Mouse (Mus musculus) megakaryocyte, adult 5-6 weeks (primary cell): ENCODE measurements at regions not wholly inside any gene's neighbourhood (a gene's known extent, or its start where the extent isn't known, plus 50 kb on each side); places are given as distances from the start of the nearest gene placed in this dataset.

Experiments
- ATAC-seq: 2 replicates; pipeline ENCODE4 v1.8.0; 2016; ENCODE audit warnings: mild to moderate bottlenecking, inconsistent platforms; ENCODE audit not compliant: poor library complexity, severe bottlenecking

DNA sequence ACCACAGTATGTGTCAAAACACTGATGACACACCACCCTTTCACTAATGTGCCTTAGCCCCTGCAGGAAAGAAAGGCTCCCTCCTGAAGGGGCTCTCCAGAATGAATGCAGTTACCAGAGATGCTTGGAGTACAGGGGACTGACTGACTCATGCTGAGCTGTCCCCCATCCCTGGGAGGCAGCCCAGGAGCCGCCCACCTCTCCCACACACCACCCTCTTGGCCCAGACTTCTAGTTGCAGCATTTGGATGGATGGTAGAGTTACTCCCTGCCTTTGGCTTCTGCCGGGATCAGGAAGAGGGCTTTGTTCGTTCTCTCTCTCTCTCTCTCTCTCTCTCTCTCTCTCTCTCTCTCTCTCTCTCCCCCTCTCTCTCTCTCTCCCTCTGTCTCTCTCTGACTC, 53.4 kb upstream of the Jun start:
- ATAC-seq, result peak; percentile 19

DNA sequence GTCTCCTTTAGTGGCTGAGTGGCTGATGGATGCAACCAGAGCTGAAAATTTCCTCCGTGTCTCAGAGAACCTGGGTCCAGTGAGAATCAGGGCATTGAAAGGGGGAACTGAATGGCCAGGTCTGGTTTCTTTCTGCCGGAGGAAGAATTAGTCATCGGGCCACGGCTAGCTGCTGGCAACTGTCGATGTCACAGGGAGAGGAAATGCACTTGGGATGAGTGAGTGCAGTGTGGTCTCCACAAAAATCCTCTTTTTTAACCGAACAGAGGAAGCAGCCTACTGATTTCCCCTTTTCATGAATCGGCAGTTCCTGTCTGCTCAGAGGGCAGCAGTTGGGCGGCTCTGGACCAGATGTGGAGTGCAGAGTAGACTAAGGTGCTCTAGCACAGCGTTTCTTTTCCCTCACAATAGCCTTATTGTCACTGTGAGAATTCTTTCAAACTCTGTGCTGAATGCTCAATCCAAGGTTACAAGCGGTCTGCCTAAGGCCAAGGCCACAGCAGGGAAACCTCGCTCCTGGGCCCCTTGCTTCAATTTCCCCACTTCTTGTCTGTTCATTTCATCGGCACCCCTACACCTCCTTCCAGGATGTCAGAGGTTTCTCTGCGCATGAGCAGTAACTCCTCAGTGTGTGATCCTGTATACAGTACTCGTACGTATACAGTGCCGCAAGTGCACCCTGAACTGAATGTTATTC, 54.1 kb upstream of the Jun start:
- peak; percentile 91 for ATAC-seq

DNA sequence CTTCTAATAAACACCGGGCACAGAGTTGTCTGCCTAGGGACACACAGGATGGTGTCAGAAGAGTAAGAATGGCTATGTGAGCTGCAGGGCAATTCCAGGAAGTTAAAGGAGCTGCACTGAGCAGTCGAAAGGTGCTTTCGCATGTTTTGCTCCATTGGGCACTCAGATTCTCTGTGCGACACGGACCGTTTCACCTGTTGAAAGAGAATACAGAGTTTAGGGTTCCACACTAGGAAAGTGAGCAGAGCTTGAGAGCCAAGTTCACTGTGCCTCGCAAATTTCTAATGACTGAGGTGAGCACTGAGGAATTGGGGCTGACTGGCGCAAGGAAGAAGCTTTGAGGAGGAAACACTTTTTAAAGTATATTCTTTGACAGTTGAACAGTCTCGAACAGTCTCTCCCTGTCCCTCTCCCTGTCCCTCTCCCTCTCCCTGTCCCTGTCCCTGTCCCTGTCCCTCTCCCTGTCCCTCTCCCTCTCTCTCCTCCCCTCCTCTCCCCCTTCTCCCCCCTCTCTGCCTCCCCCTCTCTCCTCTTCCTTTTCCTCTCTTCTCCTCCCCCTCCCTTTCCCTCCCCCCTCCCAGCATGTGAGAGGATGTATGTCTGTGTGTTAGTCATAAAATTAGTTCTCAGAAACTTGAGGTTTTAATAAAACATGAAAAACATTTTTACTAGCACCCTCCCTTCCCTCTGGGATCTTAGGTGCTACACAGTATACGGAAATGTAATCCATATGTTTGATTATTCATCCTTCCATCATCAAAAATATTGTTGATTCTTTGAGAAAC, 55.1 kb upstream of the Jun start:
- peak; percentile 15; the same call in 1 of the 2 replicates for ATAC-seq

DNA sequence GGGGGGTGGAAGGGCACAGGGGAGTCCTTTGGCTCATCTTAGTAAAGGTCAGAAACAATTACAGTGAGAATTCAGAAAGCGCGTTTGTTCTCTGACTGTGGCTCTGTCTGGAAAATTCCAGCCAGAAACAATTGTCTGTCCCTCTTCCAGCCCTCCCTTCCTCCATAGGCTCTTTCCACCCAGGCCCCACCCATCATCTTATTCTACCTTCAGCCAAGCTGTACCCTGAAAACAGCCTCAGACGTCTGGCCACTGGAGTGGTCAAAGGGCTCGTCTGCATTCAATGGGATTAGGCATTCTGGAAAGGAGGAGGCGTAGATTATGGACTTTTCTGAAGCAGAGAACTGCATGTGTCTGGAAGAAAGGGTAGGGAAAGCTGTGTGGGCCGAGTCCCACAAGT, 56.8 kb upstream of the Jun start:
- ATAC-seq, result no peak

DNA sequence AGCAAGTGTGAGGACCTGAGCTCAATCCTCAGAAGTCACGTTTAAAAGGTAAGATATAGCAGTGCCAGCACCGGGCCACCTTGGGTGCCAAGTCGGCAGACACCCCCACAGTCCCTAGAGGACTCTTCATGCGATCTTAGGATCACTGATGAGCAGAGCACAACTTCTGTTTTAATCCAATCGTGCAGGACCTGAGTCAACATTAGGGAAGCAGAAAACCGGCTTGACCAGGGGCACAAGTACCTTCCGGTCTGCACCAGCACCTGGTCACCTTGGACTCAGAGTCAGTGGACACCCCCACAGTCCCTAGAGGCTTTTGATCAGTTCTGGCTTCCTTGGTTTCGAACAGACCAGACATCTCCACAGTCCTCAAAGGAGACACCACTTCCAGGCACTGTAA, 58.8 kb upstream of the Jun start:
- ATAC-seq, result no peak

DNA sequence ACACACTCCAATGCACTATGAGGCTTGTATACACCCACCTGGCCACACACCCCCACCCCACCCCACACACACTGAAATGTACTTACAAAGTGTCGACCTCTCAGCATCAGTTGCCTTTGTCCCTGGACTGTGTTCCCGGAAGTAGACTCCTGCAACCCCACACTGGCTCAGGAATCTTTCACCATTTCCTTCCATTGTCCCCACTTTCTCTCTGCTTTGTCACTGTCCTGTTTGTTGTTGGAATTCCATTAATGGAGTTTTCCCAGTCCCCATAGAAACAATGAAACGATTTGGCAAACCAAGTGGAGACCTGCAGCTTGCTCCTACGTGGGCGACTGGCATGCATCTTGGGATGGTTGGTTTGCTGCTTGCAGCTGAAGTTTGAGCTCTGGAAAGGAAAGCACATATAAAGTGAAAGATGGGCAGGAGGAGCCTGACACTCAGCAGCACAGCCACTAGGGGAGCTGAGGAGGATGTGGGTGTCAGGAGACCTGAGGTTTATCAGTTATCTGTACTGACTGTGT, 65.2 kb upstream of the Jun start:
- peak; percentile 79 for ATAC-seq

DNA sequence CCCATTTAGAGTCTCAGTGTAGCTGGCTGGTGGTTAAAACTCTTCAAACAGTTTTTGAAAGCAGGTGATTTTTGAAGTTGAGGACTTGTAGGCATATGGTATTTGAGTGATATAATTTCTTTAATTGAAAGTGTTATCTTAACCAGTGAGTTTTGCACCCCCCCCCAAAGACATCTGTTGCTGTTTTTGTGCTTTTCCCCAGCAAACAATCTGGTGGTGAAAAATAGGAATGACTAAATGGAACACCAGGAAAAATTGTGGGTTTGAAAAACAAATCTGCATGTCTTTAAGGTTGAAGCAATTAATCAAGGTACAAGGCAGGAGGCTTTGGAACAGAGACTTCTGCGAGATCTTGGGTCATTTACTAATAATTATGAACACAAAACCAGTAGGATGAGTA, 68.9 kb upstream of the Jun start:
- ATAC-seq, result no peak

DNA sequence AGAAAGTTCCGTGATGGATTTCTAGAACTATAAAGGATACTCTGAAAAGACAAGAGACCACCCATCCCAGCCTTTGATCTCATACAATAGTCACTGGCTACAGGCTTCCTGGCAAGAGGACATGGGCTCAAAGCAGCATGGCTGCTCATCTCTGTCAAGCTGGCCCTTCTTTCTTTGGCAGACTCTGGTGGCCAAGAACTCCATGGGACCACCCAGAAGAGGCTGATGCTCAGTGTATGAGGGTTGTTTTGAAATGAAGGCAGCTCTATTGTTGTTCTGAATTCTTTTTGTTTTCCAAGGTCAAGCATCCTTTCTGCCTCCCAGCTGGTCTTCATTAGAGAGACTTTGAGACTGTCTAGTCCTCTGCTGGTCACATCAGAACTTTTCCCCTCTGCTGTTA, 73.3 kb upstream of the Jun start:
- no peak for ATAC-seq

DNA sequence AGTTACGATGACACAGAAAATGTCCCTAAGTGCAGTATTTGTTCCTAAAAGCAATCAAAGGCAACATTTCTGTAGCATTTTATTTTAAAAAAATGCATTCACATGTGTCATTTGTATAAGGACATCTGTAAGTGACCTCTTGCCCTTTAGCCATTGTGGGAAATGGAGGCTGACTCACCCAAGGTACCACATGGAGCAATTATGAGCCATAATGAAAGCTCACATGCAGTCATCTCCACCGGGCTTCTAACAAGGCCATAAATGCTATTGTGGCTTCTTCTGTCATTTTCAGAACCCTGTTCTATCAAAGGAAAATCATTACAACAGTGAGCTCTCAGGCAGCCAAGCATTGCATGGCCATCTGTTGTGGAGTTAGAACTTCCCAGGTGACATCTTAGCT, 75.9 kb upstream of the Jun start:
- ATAC-seq, result no peak

DNA sequence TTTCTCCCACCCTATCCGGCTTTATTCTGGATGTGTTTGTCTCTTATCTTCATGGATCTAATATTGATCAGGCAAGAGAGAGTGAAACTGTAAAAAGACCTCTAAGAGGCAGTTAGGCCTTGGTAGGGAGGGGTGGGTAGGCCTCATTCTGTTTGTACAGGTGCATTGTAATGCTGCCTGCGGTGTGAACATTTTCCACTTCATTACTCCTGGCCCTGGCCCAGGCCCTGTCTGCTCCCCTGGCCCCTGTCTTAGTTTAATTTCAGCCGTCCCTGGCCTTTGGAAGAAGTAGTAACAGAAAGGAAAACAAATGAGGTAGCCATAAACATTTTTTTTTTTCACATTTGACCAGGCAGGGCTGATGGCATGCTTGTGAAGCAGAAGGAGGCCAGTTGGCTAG, 81.8 kb upstream of the Jun start:
- no peak for ATAC-seq

DNA sequence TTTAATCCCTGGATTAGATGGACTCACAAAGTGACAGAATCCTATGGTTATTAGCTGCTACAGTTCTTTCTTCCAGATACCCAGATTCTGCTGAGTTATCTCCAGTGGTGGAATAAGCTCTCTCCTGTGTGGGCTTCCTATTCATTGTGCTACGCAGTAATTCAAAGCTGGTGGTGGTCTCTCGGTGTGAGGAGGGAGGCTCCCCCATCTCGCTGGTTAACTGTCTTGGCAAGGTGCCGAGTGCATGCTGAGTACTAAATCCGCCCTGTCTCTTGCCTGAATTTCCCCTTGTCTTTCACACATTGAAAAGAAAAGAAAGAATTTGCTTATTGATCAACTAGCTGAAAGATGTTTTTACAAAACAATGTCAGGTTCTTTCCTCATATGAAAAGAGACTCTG, 82.6 kb upstream of the Jun start:
- ATAC-seq, result no peak

DNA sequence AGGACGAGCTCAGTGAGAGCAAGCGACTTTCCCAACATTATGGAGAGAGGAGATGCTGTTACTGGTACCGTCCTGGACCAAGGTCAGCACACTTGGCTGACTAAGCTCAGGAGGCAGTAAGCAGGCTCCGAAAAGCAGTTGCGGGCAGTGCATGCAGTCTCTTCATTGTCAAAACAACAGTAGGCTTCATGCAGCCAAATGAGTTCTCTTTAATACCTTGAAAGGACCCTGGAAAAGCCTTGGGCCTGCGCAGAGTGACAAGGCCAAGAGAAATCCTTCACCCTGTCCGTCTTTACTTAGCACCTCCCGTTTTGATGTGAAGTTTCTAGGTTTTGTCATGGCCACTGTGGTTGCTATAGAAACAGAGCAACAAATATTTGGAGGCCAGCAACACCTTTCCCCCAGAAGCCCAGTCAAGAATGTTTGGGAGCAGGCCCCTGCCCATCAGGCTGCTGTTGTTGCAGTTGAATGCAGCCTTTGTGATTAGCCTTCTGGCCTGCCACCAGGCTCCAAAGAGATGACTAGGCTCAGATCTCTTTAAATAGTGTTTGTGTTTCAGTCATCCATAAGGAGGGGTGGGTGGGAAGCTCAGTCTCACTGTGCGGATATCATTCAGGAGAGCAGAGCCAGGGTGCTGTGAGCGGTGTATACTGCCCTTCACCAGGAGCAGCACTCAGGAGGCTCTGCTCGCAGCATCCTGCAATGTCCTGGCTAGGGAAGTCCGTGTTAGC, 85.6 kb upstream of the Jun start:
- no peak for ATAC-seq

DNA sequence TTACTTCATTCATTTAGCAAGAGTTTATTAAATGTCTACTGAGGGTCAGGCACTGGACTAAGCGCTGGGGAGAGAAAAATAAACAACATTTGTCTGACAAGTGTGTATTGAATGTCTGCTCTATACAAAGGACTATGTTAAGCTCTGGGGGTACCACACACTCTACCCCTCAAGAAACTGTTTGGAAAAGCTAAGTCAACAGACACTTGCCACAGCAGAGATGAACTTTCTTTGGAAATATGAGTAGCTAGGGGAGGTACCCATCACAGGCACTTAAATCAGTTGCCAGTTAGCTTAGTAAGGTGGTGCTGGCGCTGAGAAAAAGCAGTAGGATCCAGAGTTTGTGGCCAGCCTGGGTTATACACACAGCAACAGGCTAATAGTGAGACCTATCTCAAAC, 86.7 kb upstream of the Jun start:
- no peak for ATAC-seq

DNA sequence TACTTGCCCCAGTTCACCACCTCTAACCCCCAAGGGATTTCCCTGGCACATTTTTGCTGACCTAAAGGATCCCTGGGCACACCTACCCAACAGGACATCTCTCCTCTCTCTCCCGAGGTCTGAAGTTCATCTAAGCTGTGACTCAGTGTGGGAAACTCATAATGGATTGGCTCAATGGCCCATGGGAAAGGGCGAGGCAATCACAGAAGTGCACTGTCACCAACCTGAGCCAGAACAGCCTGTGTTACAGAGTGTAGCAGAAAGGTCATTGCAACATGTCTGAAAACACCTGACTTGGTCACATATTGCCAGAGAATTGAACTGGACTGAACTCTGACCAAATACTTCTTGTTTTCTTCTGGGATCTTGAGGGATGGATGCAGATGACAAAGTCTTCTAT, 89.2 kb upstream of the Jun start:
- ATAC-seq, result no peak

DNA sequence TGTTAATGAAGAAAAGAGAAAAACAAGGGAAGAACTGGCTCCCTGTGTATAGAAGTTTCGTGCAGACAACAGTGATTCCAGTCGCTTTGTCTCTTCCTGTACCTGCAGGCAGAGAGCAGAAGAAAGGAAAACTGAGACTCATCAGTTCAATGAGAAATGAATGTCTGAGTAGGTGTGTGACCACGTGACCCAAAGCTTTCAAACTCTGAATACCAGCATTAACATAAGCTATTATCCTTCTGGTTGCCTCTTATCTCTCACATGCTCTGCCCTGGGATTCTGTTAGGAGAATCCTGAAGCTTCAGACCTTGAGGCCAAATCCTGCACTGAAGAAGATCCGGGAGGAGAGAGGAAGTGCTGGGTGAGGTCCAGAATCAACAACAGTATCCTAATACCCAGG, 91.1 kb upstream of the Jun start:
- ATAC-seq, result no peak

DNA sequence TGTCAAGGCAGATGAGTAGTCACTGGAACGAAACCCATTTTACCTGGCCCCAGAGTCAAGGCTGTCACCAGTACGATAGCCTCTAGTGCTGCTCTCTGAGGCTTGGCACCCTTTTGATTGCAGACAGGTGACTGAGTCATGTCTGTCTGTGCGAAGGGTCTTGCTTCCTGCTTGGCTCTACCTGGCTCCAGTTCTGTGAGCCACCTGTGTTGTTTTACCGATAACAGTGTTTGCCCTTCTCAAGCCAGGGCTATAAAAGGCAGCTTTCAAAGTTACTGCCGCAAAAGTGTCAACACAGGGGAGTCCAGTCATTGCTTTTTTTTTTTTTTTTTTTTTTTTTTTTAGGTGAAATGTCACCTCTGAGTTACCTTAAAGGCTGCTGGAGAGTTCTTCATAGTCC, 91.6 kb upstream of the Jun start:
- no peak for ATAC-seq

DNA sequence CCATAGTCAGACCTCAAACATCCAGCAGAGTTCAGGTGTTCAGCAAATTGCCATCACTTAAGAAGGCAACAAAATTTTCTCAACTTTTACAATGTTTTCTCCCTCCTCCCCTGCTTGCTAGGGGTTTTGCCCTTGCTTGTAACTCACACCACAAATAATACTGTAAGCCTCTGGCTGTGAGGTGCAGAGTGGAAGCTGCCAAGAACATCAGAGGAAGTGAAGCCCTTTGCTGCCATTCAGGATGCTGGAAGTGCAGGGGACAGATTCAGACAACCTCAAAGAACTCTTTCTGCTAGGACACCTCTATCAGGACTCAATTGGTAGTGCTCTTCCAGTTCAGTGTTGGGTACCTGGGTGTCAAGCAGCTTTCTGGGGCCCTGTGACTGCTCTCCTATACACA, 92.4 kb upstream of the Jun start:
- ATAC-seq, result no peak

DNA sequence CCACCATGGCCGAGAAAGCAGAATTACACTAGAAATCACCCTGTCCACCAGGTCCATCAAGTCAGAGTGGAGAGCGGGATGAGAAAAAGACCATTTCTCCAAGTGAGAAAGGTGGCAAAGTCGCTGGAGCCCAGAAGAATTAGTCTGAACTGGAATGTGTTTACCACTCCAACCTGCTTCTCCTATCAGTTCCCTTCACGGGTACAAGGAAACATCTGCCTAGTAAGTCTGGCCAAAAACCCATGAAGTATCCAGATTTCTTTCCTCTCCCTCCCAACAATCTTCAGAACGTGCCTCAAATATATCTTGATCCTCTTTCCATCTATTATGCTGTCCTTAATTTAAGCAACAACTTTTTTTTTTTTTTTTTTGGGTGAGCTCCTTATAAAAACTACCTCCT, 94.2 kb upstream of the Jun start:
- ATAC-seq, result no peak

DNA sequence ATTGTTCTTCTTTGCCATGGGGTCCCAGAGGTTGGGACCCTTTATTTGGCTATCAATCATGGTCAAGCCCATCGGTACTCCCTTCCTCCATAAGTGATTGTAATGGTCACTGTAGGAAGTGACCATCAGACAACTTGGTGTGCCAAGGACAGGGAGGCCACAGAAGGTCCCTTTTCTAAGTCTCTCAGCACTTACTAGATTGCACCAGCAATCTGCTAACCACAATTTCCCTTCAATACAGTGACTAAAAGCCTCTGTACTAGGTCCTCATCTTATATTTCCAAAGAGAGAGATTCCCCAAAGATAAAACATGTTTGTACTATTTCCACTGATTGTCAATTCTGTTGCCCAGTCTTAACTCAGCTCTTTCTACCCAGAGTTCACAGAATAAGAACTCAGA, 96.6 kb upstream of the Jun start:
- peak; percentile 52 for ATAC-seq

DNA sequence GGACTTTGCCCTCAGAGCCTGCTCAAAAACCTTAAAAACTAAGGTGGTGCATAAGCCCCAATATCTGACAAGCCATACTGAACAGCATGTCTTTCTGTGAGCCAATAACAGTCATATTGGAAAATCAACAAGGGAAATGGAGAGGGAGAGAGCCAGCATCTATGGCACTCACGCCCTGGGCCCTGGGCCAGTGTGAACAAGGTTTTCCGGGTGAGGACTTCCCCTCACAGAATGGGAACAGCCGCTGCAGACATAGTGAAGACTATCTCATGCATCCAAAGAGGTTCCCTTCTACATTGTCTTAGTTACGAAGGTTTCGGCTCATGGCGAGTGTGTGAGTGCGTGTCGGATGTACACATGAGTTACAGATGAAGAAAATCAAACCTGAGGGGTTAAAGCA, 99.7 kb upstream of the Jun start:
- ATAC-seq, result no peak

DNA sequence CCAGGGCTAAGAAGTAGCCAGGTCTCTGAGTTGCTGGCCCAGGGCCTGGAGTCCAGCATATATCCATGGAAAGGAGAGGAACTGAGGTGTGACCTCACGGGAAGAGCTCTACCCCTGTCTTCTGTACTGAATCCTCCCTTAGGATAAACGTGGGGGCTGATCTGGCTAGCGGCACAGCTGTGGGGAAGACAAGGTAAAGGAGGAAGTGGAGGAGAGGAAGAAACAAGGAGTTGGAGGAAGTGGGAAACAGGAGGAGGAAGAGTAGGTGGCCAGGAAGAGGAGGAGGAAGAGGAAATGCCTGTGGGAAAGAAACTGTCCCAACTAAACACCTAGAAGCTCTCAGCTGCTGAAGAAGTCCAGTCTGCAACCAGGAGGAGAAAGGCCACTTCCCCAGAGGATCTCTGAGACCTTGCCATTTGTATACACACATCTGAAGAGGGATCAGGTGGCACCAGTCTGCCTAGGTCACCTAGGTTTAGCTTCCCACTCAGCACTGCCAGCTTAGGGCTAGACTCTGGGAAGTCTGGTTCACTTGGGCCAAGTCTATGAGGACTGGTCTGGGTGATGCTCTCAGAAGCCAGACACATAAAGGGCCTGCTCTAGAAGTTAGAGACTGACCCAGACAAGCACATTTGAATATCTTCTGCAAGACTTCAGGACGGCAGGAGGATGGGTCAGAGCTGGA, 100.6 kb upstream of the Jun start:
- ATAC-seq, result no peak
